Mouse (Mus musculus) hindbrain, embryonic 16.5 days (tissue): ENCODE data around the gene Lrrc8c. TPM values are rescaled to one million over a fixed set of nuclear protein-coding genes. Genes with fewer than 3 reads are reported as not detected.

ENCODE experiments used
- ATAC-seq: fragments of 200-750 bp; cut with Nextera tagmentation; 2 replicates; pipeline ENCODE4 v1.8.0; 2017; ENCODE audit warnings: moderate TSS enrichment, moderate library complexity
- H3K27ac ChIP-seq: fragments of 300-500 bp; sonication (generic); 2 replicates; pipeline ENCODE4 v1.5.1; 2014; ENCODE audit warnings: low read depth, mild to moderate bottlenecking, control low read depth, low read length, moderate library complexity
- H3K27me3 ChIP-seq: fragments of 300-500 bp; sonication (generic); replicated peaks from 2 replicates; pipeline ENCODE4 v1.6.1; 2014; ENCODE audit warnings: low read length; ENCODE audit not compliant: control insufficient read depth, insufficient read depth
- H3K36me3 ChIP-seq: fragments of 300-500 bp; sonication (generic); 2 replicates; pipeline ENCODE4 v1.6.1; 2014; ENCODE audit warnings: mild to moderate bottlenecking, low read length, moderate library complexity, mixed read lengths; ENCODE audit not compliant: control insufficient read depth, insufficient read depth
- H3K4me1 ChIP-seq: fragments of 300-500 bp; sonication (generic); 2 replicates; pipeline ENCODE4 v1.6.1; 2014; ENCODE audit warnings: low read depth, low read length; ENCODE audit not compliant: control insufficient read depth, insufficient read depth
- H3K4me2 ChIP-seq: fragments of 300-500 bp; sonication (generic); 2 replicates; pipeline ENCODE4 v1.6.1; 2014; ENCODE audit warnings: mild to moderate bottlenecking, low read length, control low read depth, moderate library complexity
- H3K4me3 ChIP-seq: fragments of 300-500 bp; sonication (generic); 2 replicates; pipeline ENCODE4 v1.5.1; 2014; ENCODE audit warnings: mild to moderate bottlenecking, low read length, control low read depth, moderate library complexity
- H3K9ac ChIP-seq: fragments of 300-500 bp; sonication (generic); 2 replicates; pipeline ENCODE4 v1.6.1; 2014; ENCODE audit warnings: low read depth, mild to moderate bottlenecking, control low read depth, low read length, moderate library complexity
- H3K9me3 ChIP-seq: fragments of 300-500 bp; sonication (generic); 2 replicates; pipeline ENCODE4 v1.6.1; 2014; ENCODE audit warnings: mild to moderate bottlenecking, low read length, moderate library complexity; ENCODE audit not compliant: control insufficient read depth
- whole genome bisulfite sequencing: fragments of 180-500 bp; shearing (Covaris S2); extraction: QIAGEN DNeasy Blood & Tissue Kit; methylation state at CpG from one replicate; pipeline ENCODE4 v1.1.7; 2014; 5-methylcytosine and 5-hydroxymethylcytosine counted together
- polyA plus RNA-seq: library from polyadenylated mRNA; unstranded; fragments of >200 nt; fragmentation: Nextera tagmentation; extraction: Ambion mirVana; gene quantifications from 2 replicates; pipeline ENCODE4 v1.2.1, GENCODE M21; 2015

Gene Lrrc8c
- 14.1 and 15.1 TPM in 2 replicates for polyA plus RNA-seq

DNA sequence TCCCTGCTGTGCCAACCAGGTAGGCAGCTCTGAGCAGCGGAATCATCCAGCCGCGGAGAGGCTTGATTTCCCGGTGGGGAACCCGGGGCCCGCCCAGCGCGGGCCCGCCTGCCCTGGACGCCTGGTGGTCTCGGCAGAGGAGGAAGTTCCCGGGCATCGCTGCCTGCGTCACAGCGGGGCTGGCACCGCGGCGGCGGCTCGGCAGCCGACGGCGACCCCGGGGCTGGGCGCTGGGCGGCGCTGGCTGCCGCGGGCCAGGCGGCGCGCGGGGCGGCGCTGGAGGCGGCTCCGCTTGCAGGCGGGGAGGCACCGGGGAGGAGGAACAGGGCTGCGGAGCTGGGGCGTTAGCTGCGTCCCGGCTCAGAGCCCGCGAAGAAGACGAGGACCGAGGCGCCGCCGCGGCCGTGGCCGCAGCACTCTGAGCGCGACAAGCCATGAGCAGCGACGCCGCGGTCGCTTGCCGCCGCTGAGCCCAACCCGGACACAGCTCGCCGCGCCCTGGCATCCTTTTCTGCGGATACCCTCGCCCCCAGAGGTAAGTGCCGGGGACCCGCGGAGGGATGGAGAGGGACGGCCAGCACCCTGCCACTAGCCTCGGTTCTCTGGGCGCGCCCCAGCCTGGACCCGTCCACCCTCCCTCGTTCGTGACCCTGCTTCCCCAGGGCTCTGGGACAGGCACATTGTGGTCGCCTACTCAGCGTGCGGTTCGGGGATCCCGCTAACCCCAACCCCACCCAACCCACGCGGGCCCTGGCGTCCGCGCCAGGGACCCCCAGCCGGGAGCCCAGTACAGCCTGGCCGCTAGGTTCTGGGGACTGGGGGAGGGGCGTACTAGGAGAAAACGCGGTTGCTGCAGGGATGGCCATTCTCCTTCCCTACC is at the start of gene Lrrc8c:
Gene Lrrc8c (plus strand): TSS at position 293 of the 880 bp plus-strand sequence.
- Histone ChIP-seq H3K4me3 (peak within 1 kb of the TSS; percentile 87), H3K9ac (peak within 1 kb of the TSS; percentile 88), H3K4me1 (peaks cover 9% of the 10 kb centered on the region), H3K9me3 (no peaks in the 10 kb centered on the region), H3K4me2 (peak within 1 kb of the TSS; percentile 78), H3K36me3 (no peaks in the 10 kb centered on the region), H3K27me3 (no peaks in the 10 kb centered on the region), H3K27ac (peak within 1 kb of the TSS; percentile 88)
- under 1% methylated on average over 68 of the region's 93 CpGs for WGBS
- peak; percentile 95 for ATAC-seq

DNA sequence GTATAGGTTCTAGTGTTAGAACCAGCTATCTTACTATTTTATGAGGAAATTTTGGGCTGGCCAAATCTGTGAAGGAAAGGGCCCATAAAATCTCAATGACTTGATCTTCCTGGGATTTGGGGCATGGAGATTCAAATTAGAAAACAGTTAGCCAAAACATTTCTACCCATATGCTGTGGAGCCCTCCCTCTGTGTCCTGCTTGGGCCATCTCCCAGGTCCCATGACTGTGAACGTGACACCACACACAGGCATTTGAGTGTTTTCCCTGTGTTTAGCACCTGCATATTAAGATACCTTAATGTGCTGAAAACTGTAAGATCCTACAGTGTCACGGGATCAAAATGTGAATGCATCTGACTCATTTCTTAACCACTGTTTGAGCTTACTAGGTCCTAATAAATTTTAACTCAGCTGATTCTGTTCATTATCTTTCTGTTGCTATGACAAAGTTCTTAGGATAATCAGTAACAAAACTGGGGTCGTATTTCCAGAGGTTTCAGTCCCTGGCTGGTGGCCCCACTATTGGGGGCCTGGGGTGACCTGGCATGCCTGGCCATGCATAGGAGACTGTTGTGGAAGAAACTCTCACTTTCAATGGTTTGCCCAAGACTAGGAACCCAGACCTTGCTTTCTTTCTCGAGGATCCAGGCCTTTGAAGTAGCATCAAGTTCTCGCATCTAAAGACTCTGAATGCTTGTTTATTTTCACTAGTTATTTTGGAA is 46.0 kb upstream of the Lrrc8c start:
- H3K4me2 ChIP-seq = no peak overlapping the region
- H3K9ac ChIP-seq = no peak overlapping the region
- no peaks in the 10 kb centered on the region for H3K36me3 ChIP-seq
- no peak overlapping the region for H3K4me3 ChIP-seq
- ATAC-seq = no peak
- WGBS = 74% methylated on average over 5 of the region's 5 CpGs
- H3K9me3 ChIP-seq = no peaks in the 10 kb centered on the region
- no peak overlapping the region for H3K27ac ChIP-seq
- H3K27me3 ChIP-seq = no peaks in the 10 kb centered on the region
- no peaks in the 10 kb centered on the region for H3K4me1 ChIP-seq

GRCm38 (mm10) chr5:105477527-105477926 is 41.7 kb upstream of the Lrrc8c start:
- ATAC-seq = no peak

DNA sequence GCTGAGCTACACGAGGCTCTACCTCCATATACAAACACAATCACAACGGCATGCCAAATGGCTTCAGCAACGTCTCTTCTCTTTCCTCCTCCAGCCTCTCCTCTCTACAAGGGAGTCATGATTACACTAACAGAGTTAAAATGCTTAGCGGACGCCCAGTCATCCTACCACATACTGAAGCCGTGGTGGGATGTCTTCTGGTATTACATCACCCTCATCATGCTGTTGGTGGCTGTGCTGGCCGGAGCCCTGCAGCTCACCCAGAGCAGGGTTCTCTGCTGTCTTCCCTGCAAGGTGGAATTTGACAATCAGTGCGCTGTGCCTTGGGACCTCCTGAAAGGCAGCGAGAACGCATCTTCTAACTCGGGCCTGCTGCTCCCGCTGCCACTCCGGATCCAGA is 39.5 kb upstream of the Lrrc8c start:
- ATAC-seq = no peak
- Histone ChIP-seq H3K9ac (no peak overlapping the region), H3K27ac (no peak overlapping the region), H3K4me2 (no peak overlapping the region), H3K27me3 (no peaks in the 10 kb centered on the region), H3K4me3 (no peak overlapping the region), H3K4me1 (no peaks in the 10 kb centered on the region), H3K9me3 (peaks cover 6% of the 10 kb centered on the region), H3K36me3 (peaks cover 25% of the 10 kb centered on the region)
- 89% methylated on average over 13 of the region's 13 CpGs for WGBS

More at GRCm38 (mm10) chr5:105477527-105477926, 41.7 kb upstream of the Lrrc8c start:
- H3K36me3 ChIP-seq = peaks cover 25% of the 10 kb centered on the region
- H3K27me3 ChIP-seq = no peaks in the 10 kb centered on the region
- 89% methylated on average over 9 of the region's 9 CpGs for WGBS
- no peak overlapping the region for H3K9ac ChIP-seq
- peaks cover 6% of the 10 kb centered on the region for H3K9me3 ChIP-seq
- no peaks in the 10 kb centered on the region for H3K4me1 ChIP-seq
- H3K4me2 ChIP-seq = no peak overlapping the region
- no peak overlapping the region for H3K27ac ChIP-seq
- no peak overlapping the region for H3K4me3 ChIP-seq

DNA sequence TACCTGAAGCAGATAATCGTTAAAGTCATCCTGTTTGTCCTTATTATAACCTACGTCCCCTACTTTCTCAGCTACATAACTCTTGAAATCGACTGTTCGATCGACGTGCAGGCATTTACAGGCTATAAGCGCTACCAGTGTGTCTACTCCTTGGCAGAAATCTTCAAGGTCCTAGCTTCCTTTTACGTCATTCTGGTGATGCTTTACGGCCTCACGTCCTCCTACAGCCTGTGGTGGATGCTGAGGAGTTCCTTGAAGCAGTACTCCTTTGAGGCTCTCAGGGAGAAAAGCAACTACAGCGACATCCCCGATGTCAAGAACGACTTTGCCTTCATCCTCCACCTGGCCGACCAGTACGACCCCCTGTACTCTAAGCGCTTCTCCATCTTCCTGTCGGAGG is 38.6 kb upstream of the Lrrc8c start:
- no peak overlapping the region for H3K9ac ChIP-seq
- H3K36me3 ChIP-seq = peaks cover 25% of the 10 kb centered on the region
- H3K27me3 ChIP-seq = no peaks in the 10 kb centered on the region
- no peak overlapping the region for H3K27ac ChIP-seq
- 98% methylated on average over 17 of the region's 17 CpGs for WGBS
- H3K4me1 ChIP-seq = no peaks in the 10 kb centered on the region
- H3K4me3 ChIP-seq = no peak overlapping the region
- no peak for ATAC-seq
- peaks cover 6% of the 10 kb centered on the region for H3K9me3 ChIP-seq
- H3K4me2 ChIP-seq = no peak overlapping the region

DNA sequence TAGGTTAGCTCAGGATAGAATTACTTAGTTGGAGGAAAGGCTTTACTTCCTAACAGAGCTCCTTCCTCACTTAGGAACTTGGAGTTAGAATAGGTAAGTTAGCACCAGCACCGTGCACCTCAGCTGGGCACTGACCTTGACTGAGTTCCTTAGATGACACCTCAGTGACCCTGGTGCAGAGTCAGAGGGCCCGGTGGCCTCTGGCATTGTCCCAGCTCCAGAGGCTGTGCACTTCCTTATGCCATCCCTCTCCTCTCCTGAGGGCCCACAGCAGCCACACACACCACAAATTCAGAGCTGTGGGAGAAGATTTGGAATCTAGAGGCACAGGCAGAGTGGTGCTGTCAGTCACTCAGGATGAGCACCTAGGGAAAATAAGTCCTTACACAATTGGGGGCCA is 35.6 kb upstream of the Lrrc8c start:
- Histone ChIP-seq H3K4me2 (no peak overlapping the region), H3K4me3 (no peak overlapping the region), H3K4me1 (no peaks in the 10 kb centered on the region), H3K9ac (no peak overlapping the region), H3K36me3 (peaks cover 28% of the 10 kb centered on the region), H3K9me3 (peaks cover 6% of the 10 kb centered on the region), H3K27me3 (no peaks in the 10 kb centered on the region), H3K27ac (no peak overlapping the region)
- no peak for ATAC-seq
- 80% methylated on average over 2 of the region's 2 CpGs for WGBS

DNA sequence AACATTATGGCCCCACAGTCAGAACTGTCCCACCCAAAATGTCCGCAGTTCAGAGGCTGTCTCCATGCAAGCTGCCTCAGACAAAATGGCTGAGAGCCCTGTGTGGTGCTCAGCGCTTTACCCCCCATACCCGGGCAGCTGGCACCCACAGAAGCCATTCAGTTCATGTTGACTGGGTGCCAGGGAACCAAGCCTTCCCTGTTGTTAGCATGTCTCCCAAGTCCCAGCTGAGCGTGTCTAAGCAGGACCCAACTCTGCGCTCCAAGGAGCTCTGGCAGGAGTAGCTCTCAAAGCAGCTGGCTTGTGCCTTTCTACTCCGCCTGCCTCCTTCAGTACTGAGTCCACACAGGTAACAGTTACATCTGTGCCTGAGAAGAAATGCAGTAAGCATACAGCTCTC is 34.9 kb upstream of the Lrrc8c start:
- Histone ChIP-seq H3K4me3 (no peak overlapping the region), H3K9ac (no peak overlapping the region), H3K4me1 (no peaks in the 10 kb centered on the region), H3K36me3 (peaks cover 28% of the 10 kb centered on the region), H3K27ac (no peak overlapping the region), H3K4me2 (no peak overlapping the region), H3K9me3 (peaks cover 6% of the 10 kb centered on the region), H3K27me3 (no peaks in the 10 kb centered on the region)
- WGBS = 80% methylated on average over 6 of the region's 6 CpGs
- ATAC-seq = no peak

- no peak for ATAC-seq
- Histone ChIP-seq H3K9ac (no peak overlapping the region), H3K36me3 (peaks cover 24% of the 10 kb centered on the region), H3K4me3 (no peak overlapping the region), H3K4me2 (no peak overlapping the region), H3K27ac (no peak overlapping the region), H3K9me3 (peaks cover 6% of the 10 kb centered on the region), H3K27me3 (no peaks in the 10 kb centered on the region), H3K4me1 (no peaks in the 10 kb centered on the region)
- WGBS = 87% methylated on average over 14 of the region's 14 CpGs
Measured at GRCm38 (mm10) chr5:105484891-105485290, 34.3 kb upstream of the Lrrc8c start.

DNA sequence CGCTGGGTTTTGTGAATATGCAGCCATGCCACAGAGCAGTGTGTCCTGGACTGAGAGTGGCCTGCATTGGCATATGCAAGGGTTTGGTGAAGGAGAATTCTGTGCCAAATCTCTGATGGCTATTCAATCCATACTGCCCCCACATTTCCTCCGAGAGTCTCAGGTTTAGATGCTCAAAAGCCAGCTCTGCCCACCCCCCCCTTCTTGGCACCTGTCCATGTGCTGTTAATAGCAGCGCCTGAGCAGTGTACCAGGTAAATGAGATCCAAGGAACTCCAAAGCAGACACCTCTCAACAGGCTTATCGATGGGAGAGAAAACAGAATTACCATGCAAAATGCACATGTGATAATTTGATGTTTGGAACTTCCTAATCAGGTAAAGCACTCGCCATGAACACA is 29.0 kb upstream of the Lrrc8c start:
- no peak overlapping the region for H3K4me2 ChIP-seq
- 0 out of 2 replicates have a peak, but pooled peaks cover 5% of the 10 kb centered on the region for H3K36me3 ChIP-seq
- H3K4me1 ChIP-seq = peaks cover 13% of the 10 kb centered on the region
- no peak overlapping the region for H3K4me3 ChIP-seq
- no peaks in the 10 kb centered on the region for H3K9me3 ChIP-seq
- H3K27me3 ChIP-seq = no peaks in the 10 kb centered on the region
- ATAC-seq = no peak
- no peak overlapping the region for H3K27ac ChIP-seq
- 80% methylated on average over 5 of the region's 5 CpGs for WGBS
- H3K9ac ChIP-seq = no peak overlapping the region
